Mouse (Mus musculus) monocyte, adult 2 months (primary cell): ENCODE results near the gene Igf2r.

Source experiments
- DNase-seq, 2 experiments: peaks; one replicate each; pipeline ENCODE4 v3.0.0; 2022; ENCODE audit warnings: low spot score in 2 of 2, low read depth in 1 of 2

The Igf2r gene

GRCm38 (mm10) chr17:12721118-12721886 lies 48.2 kb downstream of the Igf2r start:
- no peak for DNase-seq

- DNase-seq, result no peak
Measured at GRCm38 (mm10) chr17:12718251-12718650, 51.2 kb downstream of the Igf2r start.

GRCm38 (mm10) chr17:12717445-12717844 lies 52.0 kb downstream of the Igf2r start:
- no peak for DNase-seq

- no peak for DNase-seq
Measured at GRCm38 (mm10) chr17:12715032-12715431, 54.4 kb downstream of the Igf2r start.

- DNase-seq, result no peak
Measured at GRCm38 (mm10) chr17:12714080-12714561, 55.3 kb downstream of the Igf2r start.

- no peak for DNase-seq
Measured at GRCm38 (mm10) chr17:12712993-12713392, 56.5 kb downstream of the Igf2r start.

- no peak for DNase-seq
Measured at GRCm38 (mm10) chr17:12712191-12712590, 57.3 kb downstream of the Igf2r start.

GRCm38 (mm10) chr17:12710976-12711375 lies 58.5 kb downstream of the Igf2r start:
- no peak for DNase-seq

GRCm38 (mm10) chr17:12710050-12710780 lies 59.2 kb downstream of the Igf2r start:
- no peak for DNase-seq

GRCm38 (mm10) chr17:12708398-12708797 lies 61.1 kb downstream of the Igf2r start:
- no peak for DNase-seq

- DNase-seq, result no peak
Measured at GRCm38 (mm10) chr17:12706590-12707049, 62.8 kb downstream of the Igf2r start.

- DNase-seq, result no peak
Measured at GRCm38 (mm10) chr17:12702901-12703300, 66.6 kb downstream of the Igf2r start.

- DNase-seq, result no peak
Measured at GRCm38 (mm10) chr17:12700373-12700772, 69.1 kb downstream of the Igf2r start.

GRCm38 (mm10) chr17:12691899-12692298 lies 77.6 kb downstream of the Igf2r start:
- DNase-seq, result no peak

GRCm38 (mm10) chr17:12689537-12689936 lies 79.9 kb downstream of the Igf2r start:
- DNase-seq, result no peak

GRCm38 (mm10) chr17:12688427-12689110 lies 80.9 kb downstream of the Igf2r start:
- DNase-seq, result no peak

GRCm38 (mm10) chr17:12684928-12685624 lies 84.4 kb downstream of the Igf2r start:
- DNase-seq, result no peak

- DNase-seq, result no peak
Measured at GRCm38 (mm10) chr17:12684412-12684811, 85.1 kb downstream of the Igf2r start.

GRCm38 (mm10) chr17:12683582-12683981 lies 85.9 kb downstream of the Igf2r start:
- DNase-seq, result no peak

- DNase-seq, result no peak
Measured at GRCm38 (mm10) chr17:12678261-12678660, 91.2 kb downstream of the Igf2r start.

- no peak for DNase-seq
Measured at GRCm38 (mm10) chr17:12677139-12677538, 92.3 kb downstream of the Igf2r start.
